Mouse (Mus musculus): ENCODE measurements around the gene St3gal3.

Gene St3gal3

DNA sequence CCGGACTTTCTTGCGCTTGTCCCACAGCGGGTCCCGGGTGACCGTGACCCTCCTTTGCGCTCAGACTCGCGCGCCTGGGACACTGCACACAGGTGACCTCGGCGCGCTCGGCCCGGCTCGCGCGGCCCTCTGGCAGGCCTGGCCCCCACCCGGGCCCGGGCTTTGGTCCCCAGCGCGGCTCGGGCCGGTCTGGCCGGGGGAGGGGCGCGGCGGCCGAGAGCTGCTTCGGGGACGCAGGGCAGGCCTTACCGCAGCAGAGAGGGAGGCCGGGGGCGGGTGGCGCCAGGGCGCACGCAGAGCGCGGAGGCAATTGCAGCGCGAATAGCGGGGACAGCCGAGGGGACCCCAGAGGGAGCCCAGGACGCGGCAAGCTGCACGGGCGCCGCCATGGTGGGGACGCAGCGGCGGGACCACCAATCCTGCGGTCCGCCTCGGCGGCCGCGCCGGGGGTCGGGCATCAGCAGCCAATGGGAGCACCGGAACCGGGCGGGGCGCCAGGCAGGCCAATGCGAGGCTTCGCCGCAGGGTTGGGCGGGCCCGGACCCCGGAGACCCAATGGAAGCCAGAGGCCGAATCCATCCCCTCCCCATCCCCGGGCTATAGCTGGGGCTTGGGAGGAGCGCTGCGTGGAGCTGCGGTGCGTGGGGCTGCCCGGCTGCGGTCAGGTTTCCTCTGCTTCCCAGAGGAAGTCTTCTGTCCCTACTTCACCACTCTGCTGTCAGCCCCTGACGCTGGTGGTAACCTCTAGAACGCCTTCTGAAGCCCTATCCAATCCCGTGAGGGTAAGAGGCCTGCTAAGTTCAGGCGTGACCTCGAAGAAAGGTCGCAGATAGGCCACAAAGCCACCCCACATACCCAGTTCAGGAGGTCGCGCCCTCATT lies at the start of gene St3gal3:
Gene St3gal3, minus strand, starts transcription at position 430 of the 881 bp plus-strand sequence.
- DNase-seq = peak; percentile 98

DNA sequence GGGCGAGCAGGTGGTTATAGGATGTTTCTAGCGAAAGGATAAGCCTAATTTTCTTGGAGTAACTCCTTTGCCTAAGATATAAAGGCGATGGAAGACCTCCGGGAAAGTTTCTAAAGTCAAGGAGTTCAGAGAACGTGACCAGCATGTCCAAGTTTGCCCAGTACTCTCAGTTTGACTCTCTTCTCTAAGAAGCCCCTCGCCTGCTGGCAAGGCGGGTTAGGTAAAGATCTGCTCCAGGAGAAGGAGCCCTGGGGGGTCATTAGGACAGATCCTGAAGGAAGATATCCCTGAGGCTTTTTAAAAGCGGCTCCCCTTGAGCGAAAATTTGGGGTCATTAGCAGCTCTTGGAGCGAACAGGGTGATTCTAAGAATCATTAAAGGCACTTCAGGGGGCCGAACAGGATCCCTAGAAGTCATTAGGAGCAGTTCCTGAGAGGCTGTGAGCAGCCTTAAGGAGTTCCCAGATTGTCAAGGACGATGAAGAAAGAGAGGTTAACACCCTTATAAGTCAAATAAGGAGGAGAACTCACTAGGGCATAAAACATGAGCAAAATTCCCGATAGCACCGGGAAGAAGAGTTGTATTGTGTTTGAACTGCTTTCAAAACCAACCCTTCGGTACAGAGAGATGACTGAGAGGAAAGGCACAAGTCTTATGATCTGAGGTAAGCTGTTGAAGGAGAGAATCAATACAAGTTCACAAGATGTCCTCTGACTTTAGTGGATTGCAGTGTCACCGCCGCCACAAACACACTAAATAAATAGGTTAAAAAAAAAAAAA lies 45.8 kb upstream of the St3gal3 start:
- DNase-seq = no peak

DNA sequence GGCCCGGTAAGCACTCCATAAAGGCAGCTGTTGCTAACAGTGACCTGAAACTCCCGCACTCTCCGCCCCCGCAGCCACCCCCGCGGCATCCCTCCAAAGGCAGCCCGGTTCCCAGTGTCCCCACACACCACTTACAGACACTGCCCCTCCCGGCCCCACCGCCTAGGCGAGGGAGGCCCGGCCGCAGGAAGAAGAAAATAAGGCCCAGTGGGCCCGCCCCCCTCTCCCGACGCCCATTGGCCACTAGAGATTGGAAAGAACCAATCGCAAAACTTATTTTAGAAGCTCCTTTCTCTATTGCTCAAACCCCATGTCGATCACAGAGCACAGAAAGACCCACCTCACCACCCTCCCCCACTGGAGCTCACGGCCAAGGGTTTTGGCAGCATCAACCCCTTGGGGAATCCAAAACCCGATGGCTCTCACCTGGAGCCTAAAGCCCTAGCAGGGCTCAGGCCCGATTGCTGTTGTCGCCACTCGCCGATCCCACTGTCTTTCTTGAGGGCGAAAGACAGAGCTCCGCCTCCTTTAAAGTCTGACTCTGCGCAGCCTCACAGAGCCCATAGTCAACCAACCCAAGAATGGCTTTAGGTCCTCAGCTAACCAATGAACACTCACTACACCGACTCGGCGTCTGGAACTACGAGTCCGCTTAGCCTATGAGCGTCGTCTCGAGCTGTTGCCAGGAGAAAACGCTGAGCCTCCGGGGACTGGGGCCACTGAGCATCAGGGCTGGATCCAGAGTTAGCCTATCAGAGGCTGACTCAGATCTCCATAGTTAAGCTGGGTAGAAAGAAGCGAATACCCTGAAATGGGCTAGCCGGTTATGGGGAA lies 45.0 kb upstream of the St3gal3 start, which contains the start of gene Kdm4a:
Gene Kdm4a, minus strand, starts transcription at position 577 of the 834 bp plus-strand sequence.
- DNase-seq = peak; percentile 98

DNA sequence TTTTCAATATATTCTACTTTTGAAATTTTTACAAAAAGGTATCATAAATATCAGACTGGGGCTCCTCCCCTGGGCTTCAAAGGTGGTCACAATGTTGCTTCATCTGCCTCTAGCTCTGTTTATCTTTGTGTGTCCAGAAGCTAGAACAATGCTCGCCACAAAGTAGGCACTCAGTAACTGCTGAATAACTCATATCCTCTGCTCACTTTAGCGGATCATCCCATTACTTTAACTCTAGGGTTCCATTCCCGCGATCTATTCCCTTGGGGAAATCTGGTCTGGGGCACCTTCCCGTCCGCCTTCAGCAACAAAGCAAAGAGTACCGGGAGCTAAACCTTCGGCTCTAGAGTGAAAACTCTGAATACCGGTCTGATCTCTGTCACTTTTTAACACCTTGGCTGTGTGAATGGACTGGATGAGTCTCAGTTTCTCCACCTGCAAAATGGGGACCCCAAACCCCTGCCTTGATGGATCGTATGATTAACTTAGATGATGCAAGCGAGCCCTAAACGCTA lies 44.3 kb upstream of the St3gal3 start:
- DNase-seq = no peak

DNA sequence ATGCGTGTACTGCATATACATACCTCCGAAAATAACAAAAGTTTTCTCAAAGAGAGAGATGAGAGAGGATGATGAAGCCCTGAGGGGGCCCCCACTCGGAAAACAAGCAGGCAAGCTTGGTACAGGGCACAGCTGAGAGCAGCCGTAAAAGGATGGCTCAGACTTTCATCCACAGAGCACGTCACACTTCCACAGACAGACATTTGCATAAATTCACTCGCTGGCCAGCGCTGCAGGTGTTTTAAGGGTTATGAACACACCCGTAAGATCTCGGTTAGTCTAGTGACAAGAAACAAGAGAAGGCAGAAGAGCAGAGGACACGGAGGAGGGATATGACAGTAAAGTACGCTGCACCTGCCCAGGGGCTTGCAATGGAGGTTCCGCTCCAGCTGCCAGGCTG lies 37.7 kb upstream of the St3gal3 start:
- no peak for DNase-seq

DNA sequence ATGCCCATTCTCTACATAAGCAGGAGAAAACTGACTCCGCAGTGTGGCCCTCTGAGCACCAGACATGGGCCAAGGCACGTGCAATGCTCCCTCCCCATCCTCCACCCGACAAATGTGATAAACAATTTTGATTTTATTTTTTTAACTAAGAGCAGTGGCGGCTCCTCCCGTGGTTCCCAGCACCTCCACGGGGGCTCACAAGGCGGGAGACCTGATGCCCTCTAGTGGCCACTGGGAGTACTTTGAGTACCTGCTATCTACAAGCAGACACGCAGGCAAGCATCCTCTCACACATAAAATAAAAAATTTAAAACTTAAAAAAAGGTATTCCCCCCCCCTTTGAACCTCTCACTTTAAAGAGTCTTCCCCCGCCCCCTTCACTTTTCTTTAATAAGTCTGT lies 36.3 kb upstream of the St3gal3 start:
- DNase-seq = no peak

DNA sequence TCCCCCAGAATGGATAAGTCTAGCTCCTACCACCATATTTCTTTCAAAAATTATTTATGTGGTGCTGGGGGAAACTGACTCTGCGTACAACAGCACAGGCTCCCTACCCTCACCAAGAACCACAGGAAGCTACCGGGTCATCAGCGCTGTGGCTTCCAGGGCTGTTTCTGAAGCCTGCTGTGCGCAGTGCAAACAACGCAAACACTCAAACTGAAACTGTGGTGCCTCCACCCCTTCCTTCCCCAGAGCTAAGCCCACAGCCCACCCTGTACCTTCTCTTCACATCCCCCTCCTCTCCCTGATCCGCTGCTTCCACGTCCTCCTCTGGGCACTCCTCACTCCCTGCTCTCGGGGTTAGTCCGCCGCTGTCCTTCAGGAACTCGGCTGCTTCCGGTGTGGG lies 27.4 kb upstream of the St3gal3 start:
- no peak for DNase-seq

DNA sequence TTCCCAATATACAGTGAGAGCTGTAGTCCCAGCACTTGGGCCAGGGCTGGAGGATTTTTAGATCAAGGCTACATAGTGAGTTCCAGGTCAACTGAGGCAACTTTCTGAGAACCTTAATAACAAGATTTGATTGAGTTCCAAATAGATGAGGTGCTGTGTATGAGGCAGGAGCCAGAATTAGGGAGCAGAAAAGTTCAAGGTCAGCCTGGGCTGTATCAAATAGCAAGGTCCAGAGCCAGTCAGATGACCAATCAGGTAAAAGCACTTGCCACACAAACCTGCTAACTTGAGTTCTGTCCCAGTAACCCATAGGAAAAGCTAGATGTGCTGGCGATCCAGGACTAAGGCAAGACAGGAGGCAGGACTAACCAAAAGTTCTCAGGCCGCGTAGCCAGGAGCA lies 23.0 kb upstream of the St3gal3 start:
- DNase-seq = no peak

DNA sequence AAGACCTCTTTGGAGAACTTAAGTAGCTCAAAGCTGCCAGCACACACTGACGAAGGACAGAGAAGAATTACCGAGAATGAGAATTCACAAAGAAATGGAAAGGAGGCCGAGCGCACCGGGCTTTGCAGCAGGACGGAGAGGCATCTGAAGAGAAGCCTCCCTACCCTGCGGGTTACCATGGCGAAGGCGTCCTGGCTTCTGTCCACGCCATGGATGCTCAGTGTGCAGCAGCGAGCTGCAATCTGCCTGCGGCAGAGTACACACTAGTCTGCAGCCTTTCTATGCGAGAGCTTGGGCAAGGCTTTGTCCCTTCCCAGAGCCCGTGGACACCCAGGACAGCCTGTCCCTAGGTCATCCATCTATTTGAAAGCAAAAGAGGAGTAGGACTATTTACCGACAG lies 21.8 kb upstream of the St3gal3 start:
- DNase-seq = peak; percentile 57

DNA sequence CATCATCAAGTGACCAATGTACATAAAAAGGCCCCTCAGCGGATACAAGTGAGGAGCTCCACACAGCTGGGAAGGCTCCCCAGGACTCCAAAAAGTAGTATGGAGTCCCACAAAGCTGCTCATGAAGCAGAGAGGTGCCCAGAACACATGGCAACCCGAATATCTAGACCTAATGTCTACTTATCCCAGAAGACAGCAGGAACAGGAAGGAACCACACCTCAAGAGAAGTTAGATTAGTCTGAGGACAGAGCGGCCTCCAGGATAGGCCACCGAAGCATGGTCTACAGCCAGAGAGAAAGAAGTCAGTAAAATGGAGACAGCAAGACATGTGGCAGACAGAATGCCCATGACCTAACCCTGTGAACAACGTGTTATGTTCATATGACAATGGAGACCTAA lies 20.2 kb upstream of the St3gal3 start:
- DNase-seq = no peak

DNA sequence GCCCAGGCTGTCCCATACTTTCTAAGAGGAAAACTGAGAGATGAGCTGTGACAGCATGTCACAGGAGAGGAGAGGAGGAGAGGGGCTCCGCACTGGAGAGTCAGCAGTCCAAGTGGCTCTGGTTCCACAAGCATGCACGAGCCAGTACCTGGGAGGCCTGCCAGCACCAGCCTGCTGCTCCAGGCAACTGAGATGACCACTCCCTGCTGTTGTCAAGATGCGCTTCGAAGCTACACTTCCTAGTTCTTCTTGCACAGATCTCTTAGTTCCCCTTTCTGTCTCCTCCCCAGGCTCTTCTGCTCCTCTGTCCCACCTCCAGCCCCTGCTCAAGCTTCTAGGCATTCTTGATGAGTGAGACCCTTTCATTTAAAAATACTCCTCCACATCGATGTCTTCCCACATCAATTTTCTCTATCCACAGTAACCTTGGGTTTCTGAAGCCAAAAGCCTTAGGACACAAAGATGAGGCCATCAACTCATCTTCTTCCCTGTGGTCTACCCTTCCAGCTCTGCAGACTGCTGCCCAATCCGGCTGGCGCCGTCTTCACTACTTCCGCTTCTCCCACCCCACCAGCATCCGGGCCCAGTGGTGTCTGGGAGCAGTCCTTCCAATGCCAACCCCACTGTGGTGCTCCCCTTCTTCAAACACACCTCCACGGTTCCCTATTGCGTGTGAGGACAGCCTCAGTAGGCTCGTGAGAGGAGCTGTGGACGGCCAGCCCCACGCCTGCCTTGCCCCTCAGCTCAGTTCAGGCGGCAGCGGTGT lies 17.5 kb upstream of the St3gal3 start:
- DNase-seq = peak; percentile 85

DNA sequence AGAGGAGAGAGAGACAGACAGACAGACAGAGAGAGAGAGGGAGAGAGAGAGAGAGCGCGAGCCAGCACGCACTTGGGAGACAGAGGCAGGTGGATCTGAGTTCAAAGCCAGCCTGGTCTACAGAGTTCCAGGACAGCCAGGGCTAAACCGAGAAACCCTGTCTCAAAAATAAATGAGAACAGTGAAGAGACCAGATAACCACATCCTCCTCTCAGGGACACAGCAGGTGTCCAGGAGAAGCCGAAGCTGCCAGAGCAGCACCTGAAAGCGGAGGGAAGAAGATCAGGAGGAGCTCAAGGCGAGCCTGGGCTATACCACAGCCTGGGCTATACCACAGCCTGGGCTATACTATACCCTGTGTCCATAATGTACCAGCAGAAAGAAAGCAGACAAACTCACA lies 16.1 kb upstream of the St3gal3 start:
- no peak for DNase-seq

DNA sequence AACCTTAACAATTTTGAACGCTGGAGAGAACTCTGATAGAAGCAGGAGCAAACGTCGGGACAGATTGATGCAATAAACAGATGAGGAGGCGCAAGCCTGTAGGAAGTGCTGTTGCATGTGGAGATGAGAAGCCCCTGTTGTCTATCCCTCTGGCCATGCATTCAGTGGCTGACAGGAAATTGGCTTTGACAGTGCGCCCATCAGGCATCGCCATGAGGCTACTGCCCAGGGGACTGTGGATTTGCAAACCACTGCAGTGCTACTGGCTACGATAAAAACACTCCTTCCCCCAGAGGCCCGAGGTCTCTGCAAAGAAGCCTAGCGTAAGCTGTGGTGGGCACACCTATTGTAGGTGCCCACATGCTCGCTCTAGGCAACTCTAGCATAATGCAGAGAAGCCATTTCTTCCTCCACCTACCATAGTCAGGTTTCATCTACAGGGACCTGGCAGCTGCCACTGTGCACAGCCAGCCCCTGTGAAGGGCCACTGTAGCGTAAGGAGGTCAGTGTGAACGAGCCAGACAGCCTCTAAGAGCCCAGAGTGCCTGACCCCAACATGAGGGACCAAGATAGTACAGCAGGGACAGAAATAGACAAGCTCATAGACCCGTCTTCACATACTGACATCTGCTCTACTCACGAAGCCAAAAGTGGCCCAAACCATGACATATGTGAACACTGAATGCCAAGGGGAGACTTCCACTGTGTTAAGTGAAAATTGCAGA lies 15.4 kb upstream of the St3gal3 start:
- DNase-seq = peak; percentile 45

DNA sequence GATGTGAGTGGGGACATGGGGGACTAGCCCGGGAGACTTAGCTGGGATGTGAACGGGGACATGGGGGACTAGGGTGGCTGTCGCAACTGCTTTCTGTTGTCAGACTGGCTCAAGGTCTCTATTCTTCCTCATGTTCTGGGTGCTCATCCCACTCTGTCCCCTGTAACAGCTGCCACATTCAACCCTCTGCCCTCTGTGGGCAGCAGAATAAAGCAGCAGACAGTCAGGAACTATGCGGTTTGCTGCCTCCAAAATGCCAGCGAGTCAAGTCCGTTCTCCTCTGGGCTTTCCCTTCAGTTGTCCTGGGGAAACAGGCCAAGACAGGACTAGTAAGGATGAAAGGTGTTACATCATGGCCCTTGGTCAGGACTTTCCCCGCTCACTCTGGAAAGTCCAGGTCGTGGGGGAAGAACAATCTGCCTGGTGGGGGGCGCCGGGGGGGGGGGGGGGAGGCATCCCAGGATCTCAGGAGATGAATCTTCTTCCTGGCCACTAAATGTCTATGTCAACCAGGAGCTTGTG lies 14.4 kb upstream of the St3gal3 start:
- DNase-seq = no peak

DNA sequence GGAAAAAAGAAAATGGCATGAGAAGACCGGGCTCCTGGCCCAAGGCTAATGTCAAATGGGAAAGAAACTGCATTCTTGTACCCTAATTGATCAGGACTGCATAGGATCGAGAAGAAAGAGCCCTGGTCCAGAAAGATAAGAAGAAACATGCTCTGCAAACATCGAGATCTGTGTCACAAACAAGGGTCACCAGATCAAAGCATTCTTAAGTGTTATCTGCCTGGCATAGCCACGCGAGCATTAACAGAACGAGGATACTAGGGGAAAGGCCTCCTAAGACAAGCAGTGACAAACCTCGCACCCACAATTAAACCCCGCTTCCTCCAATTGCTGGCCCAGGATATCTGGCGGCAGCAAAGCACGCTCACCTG lies 13.6 kb upstream of the St3gal3 start:
- DNase-seq = no peak

DNA sequence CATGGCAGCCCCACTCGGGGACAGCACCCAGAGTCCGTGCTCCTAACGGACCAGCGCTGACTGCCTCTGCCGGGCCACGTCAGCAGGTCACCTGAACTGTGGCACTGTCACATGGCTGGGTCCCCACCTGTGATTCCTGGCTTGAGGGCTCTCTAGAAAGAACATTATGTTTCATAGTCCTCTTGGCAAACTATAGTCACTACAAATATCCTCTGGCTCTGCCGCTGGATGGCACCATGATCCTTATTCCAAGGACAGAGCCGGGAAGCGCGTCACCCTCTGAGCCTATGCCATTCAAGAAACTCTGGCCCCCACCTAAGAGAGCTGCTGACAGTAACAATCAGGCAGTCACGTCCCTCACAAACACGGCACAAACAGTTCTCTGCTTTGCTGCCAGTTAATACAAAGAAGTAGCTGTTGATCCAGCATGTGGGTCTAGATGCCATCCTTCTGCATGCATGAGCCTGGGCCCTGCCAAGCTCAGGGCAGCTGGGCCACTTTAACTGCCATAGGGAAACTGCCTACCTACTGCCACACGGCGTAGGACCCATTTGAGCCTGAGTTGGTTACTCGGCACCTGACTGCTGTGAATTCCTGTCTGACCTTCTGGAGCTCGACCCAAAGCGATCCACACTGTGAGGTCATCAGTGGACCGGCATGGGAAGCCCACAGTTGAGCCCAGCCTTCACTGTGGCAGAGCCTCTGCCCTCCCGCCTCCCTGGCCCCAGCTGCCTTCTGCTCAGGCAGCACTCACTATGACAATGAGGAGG lies 13.0 kb upstream of the St3gal3 start:
- DNase-seq = peak; percentile 94

DNA sequence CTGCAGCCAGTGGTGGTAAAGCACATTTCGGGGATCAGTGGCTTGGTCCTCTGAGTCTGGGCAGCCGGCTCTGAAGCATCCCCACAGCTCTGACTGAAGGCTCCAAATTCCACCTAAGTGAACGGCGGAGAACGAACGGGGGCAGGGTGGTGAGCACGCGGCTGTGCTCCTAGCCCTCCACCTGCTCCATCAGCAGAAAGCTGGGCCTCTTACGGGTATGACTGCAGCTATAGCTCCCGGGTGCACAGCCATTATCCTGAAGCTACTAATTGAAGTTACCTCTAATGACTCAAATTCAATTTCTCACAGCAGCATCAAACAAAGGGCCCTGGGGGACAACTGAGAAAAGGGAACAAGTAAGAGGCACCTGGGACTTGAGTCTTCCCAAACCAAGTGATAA lies 12.4 kb upstream of the St3gal3 start:
- DNase-seq = no peak

DNA sequence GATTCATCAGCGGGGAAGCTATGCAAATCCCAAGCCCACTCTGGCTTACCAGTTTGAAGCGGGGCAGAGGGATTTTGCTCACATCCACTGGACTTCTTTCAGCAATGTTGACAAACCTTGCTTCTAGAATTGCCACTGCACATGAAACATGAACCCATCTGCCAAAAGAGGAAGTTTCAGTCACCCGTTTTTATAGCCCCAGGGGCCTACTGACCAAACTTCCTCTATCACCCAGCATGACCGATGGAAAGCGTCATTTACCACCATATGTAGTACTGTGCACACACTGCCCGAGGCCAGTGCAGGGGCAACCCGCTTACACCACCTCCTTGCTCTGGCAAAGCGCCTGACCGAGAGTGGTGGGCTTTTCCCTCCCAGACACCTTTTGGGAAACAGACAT lies 9.6 kb upstream of the St3gal3 start:
- peak; percentile 66 for DNase-seq

DNA sequence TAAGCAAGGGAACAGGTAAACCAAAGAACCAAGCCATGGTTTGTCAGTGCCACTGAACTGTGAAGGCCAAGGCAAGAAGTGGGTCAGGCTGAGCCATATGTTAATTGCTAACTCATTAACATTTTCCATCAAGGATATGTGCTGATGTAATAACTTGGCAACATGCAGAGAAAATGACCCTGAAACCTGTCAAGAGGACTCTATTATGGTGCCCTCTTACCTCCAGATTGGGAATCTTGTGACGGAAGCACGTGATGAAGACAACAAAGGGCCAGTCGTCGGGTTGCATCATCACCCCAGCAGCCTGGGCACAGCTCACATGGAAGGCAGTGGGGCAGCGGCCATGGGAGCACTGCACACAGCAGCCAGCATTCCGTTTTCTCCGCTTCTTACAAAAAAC lies 9.0 kb upstream of the St3gal3 start:
- no peak for DNase-seq

DNA sequence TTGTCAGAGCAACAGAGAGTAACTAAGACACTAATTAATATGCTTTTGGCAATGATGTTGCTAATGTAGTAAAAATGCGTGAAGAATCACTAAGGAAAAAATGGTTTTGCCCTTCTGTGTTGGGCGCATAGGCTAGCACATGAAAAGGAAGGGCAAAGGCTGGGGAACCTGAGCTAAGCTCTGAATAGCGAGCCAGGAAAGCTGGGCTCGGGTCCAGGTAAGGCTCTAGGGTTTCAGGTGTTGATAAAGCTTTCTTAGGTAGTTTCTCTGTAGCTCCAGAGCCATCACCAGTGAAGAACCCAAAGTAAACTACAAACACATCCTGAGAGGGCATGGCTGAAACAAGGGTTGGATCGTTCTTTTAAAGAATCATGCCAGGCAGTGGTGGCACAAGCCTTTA lies 6.8 kb upstream of the St3gal3 start:
- DNase-seq = no peak
